Mouse (Mus musculus): ENCODE data around the gene Scel.

The Scel gene

GRCm38 (mm10) chr14:103587208-103587900, 74.2 kb downstream of the Scel start:
- no peak for TF ChIP-seq GATA4 (IDR thresholded peaks at IDR 0.05; ENCODE audit: insufficient replicate concordance, low read length)

GRCm38 (mm10) chr14:103589819-103590218, 76.7 kb downstream of the Scel start:
- no peak for TF ChIP-seq GATA4 (IDR thresholded peaks at IDR 0.05; ENCODE audit: insufficient replicate concordance, low read length)

- TF ChIP-seq GATA4 (IDR thresholded peaks at IDR 0.05; ENCODE audit: insufficient replicate concordance, low read length): no peak
These were observed 82.7 kb downstream of the Scel start for GRCm38 (mm10) chr14:103595870-103596269.

GRCm38 (mm10) chr14:103608063-103608462, 94.9 kb downstream of the Scel start:
- no peak for TF ChIP-seq GATA4 (IDR thresholded peaks at IDR 0.05; ENCODE audit: insufficient replicate concordance, low read length)

- no peak for TF ChIP-seq GATA4 (IDR thresholded peaks at IDR 0.05; ENCODE audit: insufficient replicate concordance, low read length)
These were observed 100.6 kb downstream of the Scel start for GRCm38 (mm10) chr14:103613573-103614271.

- TF ChIP-seq GATA4 (IDR thresholded peaks at IDR 0.05; ENCODE audit: insufficient replicate concordance, low read length): no peak
These were observed 101.1 kb downstream of the Scel start for GRCm38 (mm10) chr14:103614272-103614587.

- no peak for TF ChIP-seq GATA4 (IDR thresholded peaks at IDR 0.05; ENCODE audit: insufficient replicate concordance, low read length)
These were observed 106.6 kb downstream of the Scel start for GRCm38 (mm10) chr14:103619756-103620155.

GRCm38 (mm10) chr14:103621207-103621606, 108.1 kb downstream of the Scel start:
- TF ChIP-seq GATA4 (IDR thresholded peaks at IDR 0.05; ENCODE audit: insufficient replicate concordance, low read length): no peak

- no peak for TF ChIP-seq GATA4 (IDR thresholded peaks at IDR 0.05; ENCODE audit: insufficient replicate concordance, low read length)
These were observed 113.0 kb downstream of the Scel start for GRCm38 (mm10) chr14:103626100-103626499.

GRCm38 (mm10) chr14:103629639-103630364, 116.7 kb downstream of the Scel start:
- no peak for TF ChIP-seq GATA4 (IDR thresholded peaks at IDR 0.05; ENCODE audit: insufficient replicate concordance, low read length)

- no peak for TF ChIP-seq GATA4 (IDR thresholded peaks at IDR 0.05; ENCODE audit: insufficient replicate concordance, low read length)
These were observed 117.4 kb downstream of the Scel start for GRCm38 (mm10) chr14:103630545-103630944.

- no peak for TF ChIP-seq GATA4 (IDR thresholded peaks at IDR 0.05; ENCODE audit: insufficient replicate concordance, low read length)
These were observed 130.8 kb downstream of the Scel start for GRCm38 (mm10) chr14:103643933-103644332.

- TF ChIP-seq GATA4 (IDR thresholded peaks at IDR 0.05; ENCODE audit: insufficient replicate concordance, low read length): no peak
These were observed 134.8 kb downstream of the Scel start for GRCm38 (mm10) chr14:103647981-103648380.

GRCm38 (mm10) chr14:103648623-103649255, 135.6 kb downstream of the Scel start:
- TF ChIP-seq GATA4 (IDR thresholded peaks at IDR 0.05; ENCODE audit: insufficient replicate concordance, low read length): no peak

- no peak for TF ChIP-seq GATA4 (IDR thresholded peaks at IDR 0.05; ENCODE audit: insufficient replicate concordance, low read length)
These were observed 136.2 kb downstream of the Scel start for GRCm38 (mm10) chr14:103649302-103649701.

Data from liver, adult (tissue).